Mouse (Mus musculus) liver, postnatal 0 days (tissue): ENCODE results near the gene Rexo1. TPM values are rescaled to one million over a fixed set of nuclear protein-coding genes. Genes with fewer than 3 reads are reported as not detected.

ENCODE experiments used
- ATAC-seq: fragments of 200-750 bp; cut with Nextera tagmentation; 2 replicates; pipeline ENCODE4 v1.8.0; 2017; ENCODE audit warnings: mild to moderate bottlenecking, moderate library complexity
- DNase-seq: peaks from one replicate; pipeline ENCODE4 v3.0.0-alpha.2; 2016
- H3K27ac ChIP-seq: fragments of 300-500 bp; sonication (generic); 2 replicates; pipeline ENCODE4 v1.5.1; 2014; ENCODE audit warnings: antibody characterized with exemption, moderate library complexity, mild to moderate bottlenecking, low read depth
- H3K27me3 ChIP-seq: fragments of 300-500 bp; sonication (generic); 2 replicates; pipeline ENCODE4 v1.6.1; 2014; ENCODE audit warnings: low read length, control low read depth, mixed read lengths; ENCODE audit not compliant: insufficient read depth
- H3K36me3 ChIP-seq: fragments of 300-500 bp; sonication (generic); replicated peaks from 2 replicates; pipeline ENCODE4 v1.6.1; 2014; ENCODE audit warnings: mild to moderate bottlenecking, control low read depth, low read length, moderate library complexity, mixed read lengths; ENCODE audit not compliant: insufficient read depth
- H3K4me1 ChIP-seq: fragments of 300-500 bp; sonication (generic); 2 replicates; pipeline ENCODE4 v1.6.1; 2014; ENCODE audit warnings: antibody characterized with exemption, mild to moderate bottlenecking, control low read depth; ENCODE audit not compliant: insufficient read depth
- H3K4me2 ChIP-seq: fragments of 300-500 bp; sonication (generic); 2 replicates; pipeline ENCODE4 v1.6.1; 2014; ENCODE audit warnings: low read depth, mild to moderate bottlenecking, low read length, moderate library complexity, mixed read lengths
- H3K4me3 ChIP-seq: fragments of 300-500 bp; sonication (generic); 2 replicates; pipeline ENCODE4 v1.5.1; 2014; ENCODE audit warnings: low read depth, low read length
- H3K9ac ChIP-seq: fragments of 300-500 bp; sonication (generic); replicated peaks from 2 replicates; pipeline ENCODE4 v1.6.1; 2014; ENCODE audit warnings: mild to moderate bottlenecking, moderate library complexity
- H3K9me3 ChIP-seq: fragments of 300-500 bp; sonication (generic); 2 replicates; pipeline ENCODE4 v1.6.1; 2016; ENCODE audit warnings: mild to moderate bottlenecking, control low read depth, low read length, mixed read lengths
- CTCF ChIP-seq: sonication (generic); IDR thresholded peaks from 2 replicates; pipeline ENCODE4 v1.5.1; 2016; ENCODE audit warnings: antibody characterized with exemption, low read depth
- EP300 ChIP-seq: IDR thresholded peaks from 2 replicates; pipeline ENCODE4 v1.6.1; 2016; ENCODE audit warnings: antibody characterized with exemption, low read depth, mild to moderate bottlenecking
- WGBS: fragments of 180-500 bp; shearing (Covaris S2); extraction: QIAGEN DNeasy Blood & Tissue Kit; methylation state at CpG from one replicate; pipeline ENCODE4 v1.1.7; 2014; ENCODE audit not compliant: insufficient replicate concordance; 5-methylcytosine and 5-hydroxymethylcytosine counted together
- polyA plus RNA-seq: library from polyadenylated mRNA; unstranded; fragments of >200 nt; fragmentation: Nextera tagmentation; extraction: Ambion mirVana; gene quantifications from 2 replicates; pipeline ENCODE4 v1.2.1, GENCODE M21; 2015

The Rexo1 gene
- polyA plus RNA-seq, 1 experiment from 2014 or later: 8.1 TPM

DNA sequence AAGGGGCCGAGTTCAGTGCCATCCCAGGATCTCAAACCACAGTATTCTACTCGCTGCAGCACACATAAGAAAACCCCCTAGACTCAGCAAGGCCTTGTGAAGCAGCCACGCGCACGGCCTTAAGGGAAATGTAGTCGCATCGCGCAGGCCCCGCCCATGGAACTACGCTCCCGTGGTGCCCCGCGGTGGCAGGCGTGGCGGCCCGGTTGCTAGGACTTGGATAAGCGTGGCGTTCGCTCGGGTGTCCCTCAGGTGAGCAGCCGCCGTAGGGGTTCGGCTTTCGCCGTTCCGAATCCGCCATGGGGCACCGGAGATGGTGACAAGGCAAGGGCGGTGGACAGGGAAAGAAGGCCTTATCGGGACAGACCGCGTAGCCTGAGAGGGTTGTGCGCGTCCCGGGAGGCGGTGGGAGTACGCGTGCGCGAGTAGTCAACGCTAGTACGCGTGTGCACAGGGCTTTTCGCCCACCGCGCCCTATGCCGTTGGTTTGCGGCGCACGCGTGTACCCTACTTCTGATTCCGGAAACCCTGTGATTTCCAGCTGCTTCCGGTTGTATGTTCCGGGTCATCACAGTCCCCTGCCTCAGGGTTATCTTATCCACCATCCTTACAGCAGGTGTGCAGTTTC lies 41.5 kb upstream of the Rexo1 start, which contains the start of the genes Scamp4 and Adat3:
Scamp4 (plus strand) TSS at position 175 of the 628 bp plus-strand sequence.
Adat3 (plus strand) TSS at position 183 of the 628 bp plus-strand sequence.
- peak; percentile 94 for ATAC-seq
- WGBS: under 1% methylated on average over 52 of the region's 54 CpGs
- Histone ChIP-seq H3K27me3 (no peaks in the 10 kb centered on the region), H3K27ac (peak within 1 kb of the TSS; percentile 92), H3K4me1 (peaks cover 38% of the 10 kb centered on the region), H3K9ac (peak within 1 kb of the TSS; percentile 65), H3K9me3 (no peaks in the 10 kb centered on the region), H3K36me3 (peaks cover 17% of the 10 kb centered on the region), H3K4me2 (peak within 1 kb of the TSS; percentile 84), H3K4me3 (peak within 1 kb of the TSS; percentile 87)
- TF ChIP-seq CTCF: no peak
- peak; percentile 43 for TF ChIP-seq EP300
- peak; percentile 95 for DNase-seq

DNA sequence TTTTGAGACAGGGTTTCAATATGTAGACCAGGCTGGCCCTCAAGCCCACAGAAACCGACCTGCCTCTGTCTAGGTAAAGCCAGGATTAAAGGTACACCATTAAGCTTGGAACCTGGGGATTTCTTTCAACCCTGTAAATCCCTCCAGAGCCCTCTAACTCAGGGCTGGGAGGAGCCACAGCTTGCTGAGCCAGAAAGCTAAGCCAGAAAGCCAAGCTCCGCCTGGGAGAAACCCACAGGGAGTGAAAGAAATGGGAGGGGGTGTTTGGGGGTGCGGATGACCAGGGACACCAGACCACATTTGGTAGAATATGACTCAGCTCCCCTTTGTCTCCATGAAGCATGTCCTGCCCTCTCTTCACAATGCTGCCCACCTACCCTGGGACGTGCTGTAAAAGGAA lies 35.0 kb upstream of the Rexo1 start:
- DNase-seq (no peak), ATAC-seq (no peak)
- Histone ChIP-seq H3K36me3 (no peaks in the 10 kb centered on the region), H3K4me2 (no peak overlapping the region), H3K4me3 (no peak overlapping the region), H3K9ac (no peak overlapping the region), H3K27ac (no peak overlapping the region), H3K27me3 (no peaks in the 10 kb centered on the region), H3K9me3 (no peaks in the 10 kb centered on the region), H3K4me1 (peaks cover 7% of the 10 kb centered on the region; the same call in 1 of the 2 replicates)
- TF ChIP-seq EP300: no peak
- TF ChIP-seq CTCF: no peak
- WGBS: 56% methylated on average over 4 of the region's 4 CpGs

DNA sequence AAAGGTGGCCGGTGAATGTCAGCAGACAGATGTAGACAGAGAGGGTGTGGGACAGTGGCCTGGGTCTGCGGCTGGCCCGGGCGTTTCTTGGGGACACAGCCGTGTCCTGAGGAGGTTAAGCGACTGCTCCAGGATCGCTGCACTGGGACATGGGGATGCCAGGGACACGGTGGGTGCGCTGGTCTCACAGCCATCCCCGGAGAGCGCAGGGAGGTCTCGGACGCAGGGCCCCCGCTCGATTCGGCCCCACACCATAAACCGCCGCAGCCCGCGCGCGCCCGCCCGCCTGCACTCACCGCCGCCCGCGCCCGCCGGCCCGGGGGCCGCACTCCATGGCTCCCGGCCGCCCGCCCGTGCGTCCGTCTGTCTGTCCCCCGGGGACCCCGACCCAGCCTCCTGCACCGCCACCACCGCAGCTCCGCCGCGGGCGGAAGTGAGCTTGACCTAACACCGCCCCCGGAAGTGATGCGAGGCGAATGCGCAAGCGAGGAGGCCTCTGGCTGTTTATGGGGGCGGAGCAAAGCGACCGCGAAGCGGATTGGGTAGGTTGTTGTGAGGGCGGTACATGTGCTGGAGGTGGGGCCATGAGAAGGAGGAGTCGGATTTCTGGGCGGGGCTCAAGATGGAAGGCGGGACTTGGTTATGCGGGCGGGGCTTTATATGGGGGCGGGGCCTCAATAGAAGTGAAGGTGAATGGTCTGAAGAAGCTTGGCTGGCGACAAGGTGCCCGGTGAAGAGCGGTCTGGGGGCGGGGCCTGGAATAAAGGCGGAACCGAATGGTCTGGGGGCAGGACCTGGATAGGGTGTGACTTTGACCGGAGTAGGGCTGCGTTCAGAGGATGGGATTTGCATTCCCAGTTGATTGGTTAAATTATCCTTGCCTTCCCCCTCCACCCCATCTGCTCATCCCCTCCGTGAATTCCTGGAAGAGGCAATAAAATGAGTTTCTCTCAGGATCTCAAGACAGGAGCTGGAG lies 28.8 kb upstream of the Rexo1 start, which contains the start of gene Abhd17a:
Abhd17a (minus strand) TSS at position 463 of the 976 bp plus-strand sequence.
- under 1% methylated on average over 57 of the region's 73 CpGs for WGBS
- no peaks in the 10 kb centered on the region; the same call in none of the 2 replicates for H3K36me3 ChIP-seq
- H3K4me1 ChIP-seq: peaks cover 33% of the 10 kb centered on the region
- no peaks in the 10 kb centered on the region for H3K27me3 ChIP-seq
- H3K4me2 ChIP-seq: peak within 1 kb of the TSS; percentile 96
- H3K27ac ChIP-seq: peak within 1 kb of the TSS; percentile 84
- peak; percentile 99 for DNase-seq
- H3K4me3 ChIP-seq: peak within 1 kb of the TSS; percentile 93
- peak; percentile 97 for ATAC-seq
- H3K9me3 ChIP-seq: no peaks in the 10 kb centered on the region
- H3K9ac ChIP-seq: peak within 1 kb of the TSS; percentile 97
- TF ChIP-seq CTCF (no peak), EP300 (0 out of 2 replicates have a peak, but pooled peaks have one; percentile 48)

GRCm38 (mm10) chr10:80589127-80589878 lies 27.9 kb upstream of the Rexo1 start:
- DNase-seq: no peak
- peak overlapping the region; percentile 84 for H3K27ac ChIP-seq
- H3K9me3 ChIP-seq: no peaks in the 10 kb centered on the region
- no peaks in the 10 kb centered on the region for H3K27me3 ChIP-seq
- peak overlapping the region; percentile 96 for H3K4me2 ChIP-seq
- H3K36me3 ChIP-seq: peaks cover under 1% of the 10 kb centered on the region
- peak overlapping the region; percentile 97 for H3K9ac ChIP-seq
- 5% methylated on average over 12 of the region's 12 CpGs for WGBS
- no peak for TF ChIP-seq CTCF
- TF ChIP-seq EP300: no peak
- no peak for ATAC-seq
- peak overlapping the region; percentile 93 for H3K4me3 ChIP-seq
- H3K4me1 ChIP-seq: peaks cover 40% of the 10 kb centered on the region

DNA sequence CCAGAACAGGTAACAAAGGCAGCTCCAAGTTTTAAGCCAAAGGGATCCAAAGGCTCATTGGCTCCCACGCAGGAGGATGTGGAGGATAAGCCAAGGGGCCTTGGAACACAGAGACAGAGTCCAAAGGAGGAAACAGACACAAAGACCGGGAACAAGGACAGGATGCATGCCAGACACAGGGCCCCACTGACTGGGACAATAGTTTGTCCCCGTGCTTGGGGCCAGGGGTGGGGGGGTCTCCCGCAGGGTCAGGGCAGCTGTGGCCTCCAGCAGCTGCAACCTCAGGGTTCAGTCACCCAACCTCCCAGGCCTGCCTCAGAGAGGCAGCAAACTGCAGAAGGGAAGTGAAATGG lies 25.9 kb upstream of the Rexo1 start:
- peak overlapping the region; percentile 55; the same call in 1 of the 2 replicates for H3K27ac ChIP-seq
- no peak overlapping the region; the same call in 1 of the 2 replicates for H3K9ac ChIP-seq
- DNase-seq (peak; percentile 58), ATAC-seq (no peak)
- 44% methylated on average over 3 of the region's 4 CpGs for WGBS
- peak overlapping the region; percentile 22 for H3K4me2 ChIP-seq
- peaks cover 8% of the 10 kb centered on the region for H3K36me3 ChIP-seq
- H3K9me3 ChIP-seq: no peaks in the 10 kb centered on the region
- no peaks in the 10 kb centered on the region for H3K27me3 ChIP-seq
- no peak overlapping the region for H3K4me3 ChIP-seq
- TF ChIP-seq EP300 (no peak), CTCF (no peak)
- peaks cover 45% of the 10 kb centered on the region for H3K4me1 ChIP-seq
